Mouse (Mus musculus): ENCODE results near the gene Ptpn12. TPM values are rescaled to one million over a fixed set of nuclear protein-coding genes. Genes with fewer than 3 reads are reported as not detected.

Ptpn12 gene
- total RNA-seq, 1 experiment: 21.3 TPM

- TF ChIP-seq ZNF384 (IDR thresholded peaks at IDR 0.05; ENCODE audit: low read depth, low read length) (no peak), CHD2 (IDR thresholded peaks at IDR 0.05; ENCODE audit: low read depth, low read length) (no peak), MAFK (IDR thresholded peaks at IDR 0.05; ENCODE audit: insufficient read depth, low read depth, low read length) (no peak), ZC3H11A (IDR thresholded peaks at IDR 0.05; ENCODE audit: borderline replicate concordance, low read depth, low read length) (no peak), HCFC1 (IDR thresholded peaks at IDR 0.05; ENCODE audit: borderline replicate concordance, insufficient read depth, low read length) (no peak)
- Histone ChIP-seq H3K4me1 (ENCODE audit: control insufficient read depth in 2 of 2, insufficient read depth in 2 of 2, low read length in 2 of 2, poor library complexity in 1 of 2) (peaks cover 0 to 4% of the 10 kb centered on the region in 2 experiments; a peak in 1 of 4 replicates), H3K36me3 (ENCODE audit: control insufficient read depth, insufficient read depth, low read length, poor library complexity, severe bottlenecking) (no peaks in the 10 kb centered on the region), H3K4me3 (ENCODE audit: insufficient read depth in 1 of 2, low read depth in 1 of 2, low read length in 2 of 2, poor library complexity in 1 of 2, severe bottlenecking in 1 of 2) (no peak overlapping the region), H3K9me3 (ENCODE audit: control insufficient read depth, insufficient read depth, low read depth, low read length) (no peaks in the 10 kb centered on the region), H3K27ac (ENCODE audit: insufficient read depth, low read depth, low read length, poor library complexity, severe bottlenecking) (no peak overlapping the region), H3K9ac (ENCODE audit: insufficient read depth, low read depth, low read length, poor library complexity, severe bottlenecking) (no peak overlapping the region)
- DNase-seq (ENCODE audit: low read depth, low spot score): no peak
- in situ Hi-C loops (cut with MboI; ENCODE audit: low sequenced_read_pairs in 2 of 2, unreplicated experiment in 2 of 2): no loop called here
These were observed 5.0 kb downstream of the Ptpn12 start for GRCm38 (mm10) chr5:21050770-21051122.

GRCm38 (mm10) chr5:21050061-21050769 is 5.5 kb downstream of the Ptpn12 start:
- H3K4me1 ChIP-seq (ENCODE audit: control insufficient read depth in 2 of 2, insufficient read depth in 2 of 2, low read length in 2 of 2, poor library complexity in 1 of 2): peaks cover 0 to 4% of the 10 kb centered on the region in 2 experiments; a peak in 1 of 4 replicates
- no peaks in the 10 kb centered on the region for H3K36me3 ChIP-seq (ENCODE audit: control insufficient read depth, insufficient read depth, low read length, poor library complexity, severe bottlenecking)
- no peak for DNase-seq (ENCODE audit: low read depth, low spot score)
- no peaks in the 10 kb centered on the region for H3K9me3 ChIP-seq (ENCODE audit: control insufficient read depth, insufficient read depth, low read depth, low read length)
- H3K9ac ChIP-seq (ENCODE audit: insufficient read depth, low read depth, low read length, poor library complexity, severe bottlenecking): no peak overlapping the region
- no peak overlapping the region for H3K27ac ChIP-seq (ENCODE audit: insufficient read depth, low read depth, low read length, poor library complexity, severe bottlenecking)
- no peak for TF ChIP-seq CHD2 (IDR thresholded peaks at IDR 0.05; ENCODE audit: low read depth, low read length)
- in situ Hi-C loops (cut with MboI; ENCODE audit: low sequenced_read_pairs in 2 of 2, unreplicated experiment in 2 of 2): no loop called here
- H3K4me3 ChIP-seq (ENCODE audit: insufficient read depth in 1 of 2, low read depth in 1 of 2, low read length in 2 of 2, poor library complexity in 1 of 2, severe bottlenecking in 1 of 2): no peak overlapping the region

- DNase-seq (ENCODE audit: low read depth, low spot score): no peak
- in situ Hi-C loops (cut with MboI; ENCODE audit: low sequenced_read_pairs in 2 of 2, unreplicated experiment in 2 of 2): no loop called here
- H3K36me3 ChIP-seq (ENCODE audit: control insufficient read depth, insufficient read depth, low read length, poor library complexity, severe bottlenecking): no peaks in the 10 kb centered on the region
- no peaks in the 10 kb centered on the region for H3K9me3 ChIP-seq (ENCODE audit: control insufficient read depth, insufficient read depth, low read depth, low read length)
- no peak overlapping the region for H3K9ac ChIP-seq (ENCODE audit: insufficient read depth, low read depth, low read length, poor library complexity, severe bottlenecking)
- H3K4me3 ChIP-seq (ENCODE audit: insufficient read depth in 1 of 2, low read depth in 1 of 2, low read length in 2 of 2, poor library complexity in 1 of 2, severe bottlenecking in 1 of 2): no peak overlapping the region
- no peak for TF ChIP-seq HCFC1 (IDR thresholded peaks at IDR 0.05; ENCODE audit: borderline replicate concordance, insufficient read depth, low read length)
- no peak for TF ChIP-seq MAFK (IDR thresholded peaks at IDR 0.05; ENCODE audit: insufficient read depth, low read depth, low read length)
- TF ChIP-seq CHD2 (IDR thresholded peaks at IDR 0.05; ENCODE audit: low read depth, low read length): no peak
- TF ChIP-seq ZNF384 (IDR thresholded peaks at IDR 0.05; ENCODE audit: low read depth, low read length): no peak
- no peak for TF ChIP-seq ZC3H11A (IDR thresholded peaks at IDR 0.05; ENCODE audit: borderline replicate concordance, low read depth, low read length)
- H3K4me1 ChIP-seq (ENCODE audit: control insufficient read depth in 2 of 2, insufficient read depth in 2 of 2, low read length in 2 of 2, poor library complexity in 1 of 2): peaks cover 0 to 8% of the 10 kb centered on the region in 2 experiments; a peak in 2 of 4 replicates
- no peak overlapping the region for H3K27ac ChIP-seq (ENCODE audit: insufficient read depth, low read depth, low read length, poor library complexity, severe bottlenecking)
These were observed 6.7 kb downstream of the Ptpn12 start for GRCm38 (mm10) chr5:21049006-21049405.

GRCm38 (mm10) chr5:21047114-21047513 is 8.6 kb downstream of the Ptpn12 start:
- peaks cover 0 to 6% of the 10 kb centered on the region in 2 experiments; a peak in 2 of 4 replicates for H3K4me1 ChIP-seq (ENCODE audit: control insufficient read depth in 2 of 2, insufficient read depth in 2 of 2, low read length in 2 of 2, poor library complexity in 1 of 2)
- TF ChIP-seq ZC3H11A (IDR thresholded peaks at IDR 0.05; ENCODE audit: borderline replicate concordance, low read depth, low read length) (no peak), MAFK (IDR thresholded peaks at IDR 0.05; ENCODE audit: insufficient read depth, low read depth, low read length) (no peak), ZNF384 (IDR thresholded peaks at IDR 0.05; ENCODE audit: low read depth, low read length) (no peak), HCFC1 (IDR thresholded peaks at IDR 0.05; ENCODE audit: borderline replicate concordance, insufficient read depth, low read length) (no peak), CHD2 (IDR thresholded peaks at IDR 0.05; ENCODE audit: low read depth, low read length) (no peak)
- in situ Hi-C loops (cut with MboI; ENCODE audit: low sequenced_read_pairs in 2 of 2, unreplicated experiment in 2 of 2): no loop called here

More at GRCm38 (mm10) chr5:21047114-21047513, 8.6 kb downstream of the Ptpn12 start:
- Histone ChIP-seq H3K9me3 (ENCODE audit: control insufficient read depth, insufficient read depth, low read depth, low read length) (no peaks in the 10 kb centered on the region), H3K4me3 (ENCODE audit: insufficient read depth in 1 of 2, low read depth in 1 of 2, low read length in 2 of 2, poor library complexity in 1 of 2, severe bottlenecking in 1 of 2) (no peak overlapping the region), H3K9ac (ENCODE audit: insufficient read depth, low read depth, low read length, poor library complexity, severe bottlenecking) (no peak overlapping the region), H3K36me3 (ENCODE audit: control insufficient read depth, insufficient read depth, low read length, poor library complexity, severe bottlenecking) (no peaks in the 10 kb centered on the region), H3K27ac (ENCODE audit: insufficient read depth, low read depth, low read length, poor library complexity, severe bottlenecking) (no peak overlapping the region)
- DNase-seq (ENCODE audit: low read depth, low spot score): no peak

Measured in ES-E14 (cell line).